Mouse (Mus musculus): ENCODE results near the gene Cox8b. TPM values are rescaled to one million over a fixed set of nuclear protein-coding genes. Genes with fewer than 3 reads are reported as not detected.

Gene Cox8b
- 0.91 TPM in 1 of 2 replicates, not detected in the other for polyA plus RNA-seq (2015; fragmentation: Nextera tagmentation; extraction: Ambion mirVana)

DNA sequence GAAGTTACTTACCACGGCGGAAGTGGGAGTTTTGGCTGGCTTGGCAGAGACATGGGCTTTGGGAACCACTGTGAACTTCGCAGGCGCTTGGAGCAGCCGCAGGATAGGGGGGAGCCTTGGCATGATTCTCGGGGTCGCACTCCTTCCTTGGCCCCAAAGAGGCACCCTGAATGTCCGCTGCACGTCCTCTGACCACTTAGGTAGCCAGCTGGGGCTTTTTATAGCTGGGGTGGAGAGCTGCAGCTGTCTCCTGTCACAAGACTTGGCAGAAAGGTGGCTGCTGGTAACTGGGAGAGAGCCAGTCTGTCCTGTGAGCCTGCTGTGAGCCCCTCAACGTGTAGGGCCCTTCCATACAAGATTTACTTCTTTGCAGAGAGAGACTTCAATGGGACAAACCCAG, at the start of gene Cox8b:
Gene Cox8b (minus strand): TSS at position 227 of the 400 bp plus-strand sequence.
- 74% methylated on average over 10 of the region's 10 CpGs for WGBS
- no peak for ATAC-seq (ENCODE audit: low read depth)

DNA sequence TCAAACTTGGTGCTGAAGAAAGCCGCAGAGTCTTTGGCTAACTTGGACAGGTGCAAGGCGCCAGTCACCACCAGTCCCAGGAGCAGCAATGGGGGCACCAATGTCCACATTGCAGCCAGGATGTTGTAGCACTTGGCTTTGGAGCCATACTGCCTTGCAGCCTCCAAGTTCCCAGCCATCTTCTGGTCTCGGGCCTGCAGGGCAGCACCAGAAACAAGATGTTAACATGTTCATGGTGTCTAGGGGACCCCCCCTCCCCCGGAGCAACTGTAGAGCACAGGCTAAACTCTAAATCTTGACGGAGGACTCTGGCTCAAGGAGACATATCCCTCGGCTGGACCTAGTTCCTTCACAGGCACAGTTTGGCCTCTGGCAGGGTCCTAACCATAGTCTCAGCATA, 49.0 kb upstream of the Cox8b start:
- H3K9me3 ChIP-seq: no peaks in the 10 kb centered on the region
- no peaks in the 10 kb centered on the region for H3K27me3 ChIP-seq
- H3K36me3 ChIP-seq: no peaks in the 10 kb centered on the region
- no peak overlapping the region for H3K4me3 ChIP-seq
- H3K9ac ChIP-seq: no peak overlapping the region
- 90% methylated on average over 6 of the region's 6 CpGs for WGBS
- no peak for ATAC-seq (ENCODE audit: low read depth)
- no peak overlapping the region for H3K4me2 ChIP-seq
- peaks cover 25% of the 10 kb centered on the region for H3K4me1 ChIP-seq (replicated peaks)
- H3K27ac ChIP-seq (replicated peaks): no peak overlapping the region

More for the DNA sequence above, at the start of gene Cox8b:
- H3K4me1 ChIP-seq (replicated peaks): peaks cover 7% of the 10 kb centered on the region; the same call in 1 of the 2 replicates
- H3K4me2 ChIP-seq: no peak within 1 kb of the TSS
- H3K9ac ChIP-seq: no peak within 1 kb of the TSS
- H3K36me3 ChIP-seq: peaks cover 44% of the 10 kb centered on the region
- H3K4me3 ChIP-seq: no peak within 1 kb of the TSS
- no peaks in the 10 kb centered on the region for H3K9me3 ChIP-seq
- H3K27ac ChIP-seq (replicated peaks): no peak within 1 kb of the TSS
- no peaks in the 10 kb centered on the region for H3K27me3 ChIP-seq

DNA sequence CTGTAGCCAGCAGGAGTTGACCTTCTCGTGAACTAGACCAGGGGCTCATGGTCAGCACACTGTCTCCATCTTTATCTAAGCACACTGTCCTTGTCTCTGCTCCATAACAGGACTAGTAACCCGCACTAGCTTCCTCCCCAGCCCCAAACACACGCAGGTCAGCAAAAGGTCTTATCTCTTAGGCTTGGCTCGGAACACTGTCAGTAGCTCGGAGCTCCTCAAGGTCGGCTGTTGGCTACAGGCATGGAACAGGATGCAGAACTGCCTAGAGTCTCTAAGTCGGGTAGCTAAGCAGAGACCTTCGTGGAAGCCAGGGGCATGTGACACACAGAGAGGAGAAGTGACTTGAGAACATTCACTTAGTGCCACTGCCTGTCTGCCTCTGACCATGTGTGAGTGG, 47.9 kb upstream of the Cox8b start:
- H3K27ac ChIP-seq (replicated peaks): no peak overlapping the region
- no peak overlapping the region for H3K9ac ChIP-seq
- H3K36me3 ChIP-seq: no peaks in the 10 kb centered on the region
- ATAC-seq (ENCODE audit: low read depth): no peak
- no peaks in the 10 kb centered on the region for H3K27me3 ChIP-seq
- H3K4me3 ChIP-seq: no peak overlapping the region
- 94% methylated on average over 8 of the region's 8 CpGs for WGBS
- H3K9me3 ChIP-seq: no peaks in the 10 kb centered on the region
- H3K4me1 ChIP-seq (replicated peaks): peaks cover 18% of the 10 kb centered on the region
- no peak overlapping the region for H3K4me2 ChIP-seq

DNA sequence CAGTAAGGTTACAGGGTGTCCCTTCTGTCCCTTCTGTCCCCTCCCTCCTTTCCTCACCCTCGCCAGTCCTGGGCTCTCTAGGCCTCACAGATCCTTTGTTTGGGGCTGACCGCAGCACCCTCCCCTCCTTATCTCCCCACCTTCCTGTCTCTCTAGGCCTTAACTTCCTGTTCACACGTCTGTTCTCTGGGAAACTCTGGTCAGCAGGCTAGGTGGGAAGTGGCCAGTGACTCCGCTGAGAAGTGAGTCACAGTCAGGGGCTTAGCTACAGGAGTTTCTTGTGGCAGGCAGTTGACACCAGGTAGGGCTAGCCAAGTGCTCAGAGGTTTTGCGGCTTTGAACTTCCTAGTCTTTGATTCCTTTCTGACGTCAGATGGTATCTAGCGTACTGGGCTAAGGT, 46.7 kb upstream of the Cox8b start:
- no peak overlapping the region for H3K9ac ChIP-seq
- no peak overlapping the region for H3K4me3 ChIP-seq
- H3K4me1 ChIP-seq (replicated peaks): peaks cover 24% of the 10 kb centered on the region
- WGBS: 72% methylated on average over 7 of the region's 7 CpGs
- H3K27ac ChIP-seq (replicated peaks): no peak overlapping the region
- no peaks in the 10 kb centered on the region for H3K9me3 ChIP-seq
- no peak for ATAC-seq (ENCODE audit: low read depth)
- H3K4me2 ChIP-seq: no peak overlapping the region
- H3K36me3 ChIP-seq: no peaks in the 10 kb centered on the region
- H3K27me3 ChIP-seq: 0 out of 2 replicates have a peak, but pooled peaks cover 4% of the 10 kb centered on the region

DNA sequence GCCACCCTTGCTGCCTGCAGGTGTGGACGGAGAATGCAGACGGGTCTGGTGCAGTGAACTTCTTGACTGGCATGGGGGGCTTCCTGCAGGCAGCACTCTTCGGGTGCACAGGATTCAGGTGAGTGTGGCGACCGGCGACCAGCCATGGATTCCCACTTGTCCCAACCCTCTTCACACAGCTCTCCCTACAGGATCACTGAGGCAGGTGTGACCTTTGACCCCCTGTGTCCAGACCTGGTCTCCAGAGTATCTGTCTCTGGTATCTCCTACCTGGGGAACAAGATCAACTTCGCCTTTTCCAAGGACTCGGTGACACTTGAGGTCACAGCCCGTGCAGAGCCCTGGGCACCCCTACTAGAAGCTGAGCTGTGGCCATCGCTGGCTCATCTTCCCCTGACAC, 46.1 kb upstream of the Cox8b start:
- ATAC-seq (ENCODE audit: low read depth): no peak
- no peak overlapping the region for H3K4me3 ChIP-seq
- 0 out of 2 replicates have a peak, but pooled peaks cover 4% of the 10 kb centered on the region for H3K27me3 ChIP-seq
- no peaks in the 10 kb centered on the region for H3K36me3 ChIP-seq
- no peak overlapping the region for H3K27ac ChIP-seq (replicated peaks)
- H3K9me3 ChIP-seq: no peaks in the 10 kb centered on the region
- 94% methylated on average over 10 of the region's 10 CpGs for WGBS
- H3K4me2 ChIP-seq: no peak overlapping the region
- peaks cover 26% of the 10 kb centered on the region for H3K4me1 ChIP-seq (replicated peaks)
- no peak overlapping the region for H3K9ac ChIP-seq

DNA sequence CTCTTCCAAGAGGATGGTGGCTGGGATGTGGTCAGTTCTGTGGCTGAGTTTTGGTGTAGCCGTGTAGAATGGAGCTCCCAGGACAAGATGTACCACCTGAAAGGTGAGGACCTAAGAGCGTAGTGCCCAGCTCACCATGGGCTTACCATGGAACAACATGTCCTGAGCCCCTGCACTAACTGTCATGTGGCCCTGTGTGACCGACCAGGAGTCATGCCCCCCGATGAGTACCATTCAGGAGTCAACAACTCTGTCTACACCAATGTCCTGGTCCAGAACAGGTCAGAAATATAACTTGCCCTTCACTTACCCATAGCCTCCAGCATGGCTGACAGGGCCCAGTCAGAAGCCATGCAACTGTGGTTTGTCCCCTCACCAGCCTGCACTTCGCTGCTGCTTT, 45.0 kb upstream of the Cox8b start:
- H3K9ac ChIP-seq: no peak overlapping the region
- H3K27me3 ChIP-seq: 0 out of 2 replicates have a peak, but pooled peaks cover 4% of the 10 kb centered on the region
- no peak for ATAC-seq (ENCODE audit: low read depth)
- H3K36me3 ChIP-seq: no peaks in the 10 kb centered on the region
- H3K4me1 ChIP-seq (replicated peaks): peaks cover 20% of the 10 kb centered on the region
- H3K4me2 ChIP-seq: no peak overlapping the region
- no peaks in the 10 kb centered on the region for H3K9me3 ChIP-seq
- no peak overlapping the region for H3K27ac ChIP-seq (replicated peaks)
- no peak overlapping the region for H3K4me3 ChIP-seq
- 94% methylated on average over 5 of the region's 5 CpGs for WGBS

DNA sequence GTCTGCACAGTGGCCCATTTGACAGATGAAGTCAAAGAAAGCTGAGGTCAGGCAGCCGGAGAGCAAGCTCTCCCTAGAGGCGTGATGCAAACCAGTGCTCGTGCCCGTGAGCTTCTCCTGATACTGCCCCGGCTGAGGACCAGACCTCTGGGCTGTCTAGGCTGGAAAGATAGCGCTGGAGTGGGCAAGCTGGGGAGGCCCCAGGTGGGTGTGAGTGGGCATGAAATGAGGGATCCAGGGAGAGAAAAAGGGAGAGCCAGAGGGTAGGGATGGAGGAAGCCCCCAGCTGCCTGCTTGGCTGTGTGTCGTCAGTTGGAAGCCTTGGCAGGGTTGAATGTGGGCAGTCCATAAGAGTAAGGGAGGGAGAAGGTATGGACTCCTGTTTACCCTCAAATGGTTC, 44.0 kb upstream of the Cox8b start:
- WGBS: 89% methylated on average over 7 of the region's 7 CpGs
- no peak overlapping the region for H3K9ac ChIP-seq

DNA sequence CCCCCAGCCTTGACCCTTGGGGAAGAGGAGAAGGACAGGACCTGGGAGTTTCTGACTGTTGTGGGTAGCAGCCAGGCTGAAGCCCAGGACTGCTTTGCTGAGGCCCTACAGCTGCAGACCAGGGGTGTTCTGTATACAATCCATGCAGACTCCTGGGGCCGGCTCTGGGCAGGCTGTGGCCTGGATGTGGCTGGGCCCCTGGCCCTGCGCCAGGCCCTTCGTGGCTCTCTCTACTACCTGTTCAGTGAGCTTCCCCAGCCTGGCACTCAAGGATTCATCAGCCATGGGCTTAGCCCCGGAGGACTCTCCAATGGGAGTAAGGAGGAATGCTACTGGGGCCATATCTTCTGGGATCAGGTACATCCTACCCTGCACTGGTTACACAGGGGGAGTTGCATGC, 43.1 kb upstream of the Cox8b start:
- H3K9ac ChIP-seq: no peak overlapping the region
- 0 out of 2 replicates have a peak, but pooled peaks cover 4% of the 10 kb centered on the region for H3K27me3 ChIP-seq
- no peaks in the 10 kb centered on the region for H3K36me3 ChIP-seq
- H3K9me3 ChIP-seq: no peaks in the 10 kb centered on the region
- H3K4me2 ChIP-seq: no peak overlapping the region
- H3K27ac ChIP-seq (replicated peaks): no peak overlapping the region
- 90% methylated on average over 4 of the region's 4 CpGs for WGBS
- H3K4me3 ChIP-seq: no peak overlapping the region
- peaks cover 30% of the 10 kb centered on the region for H3K4me1 ChIP-seq (replicated peaks)
- ATAC-seq (ENCODE audit: low read depth): no peak

More for the DNA sequence above, 44.0 kb upstream of the Cox8b start:
- Histone ChIP-seq H3K9me3 (no peaks in the 10 kb centered on the region), H3K36me3 (no peaks in the 10 kb centered on the region), H3K27me3 (0 out of 2 replicates have a peak, but pooled peaks cover 4% of the 10 kb centered on the region), H3K4me1 (replicated peaks) (peaks cover 28% of the 10 kb centered on the region), H3K4me3 (no peak overlapping the region), H3K27ac (replicated peaks) (no peak overlapping the region), H3K4me2 (no peak overlapping the region)
- ATAC-seq (ENCODE audit: low read depth): no peak

DNA sequence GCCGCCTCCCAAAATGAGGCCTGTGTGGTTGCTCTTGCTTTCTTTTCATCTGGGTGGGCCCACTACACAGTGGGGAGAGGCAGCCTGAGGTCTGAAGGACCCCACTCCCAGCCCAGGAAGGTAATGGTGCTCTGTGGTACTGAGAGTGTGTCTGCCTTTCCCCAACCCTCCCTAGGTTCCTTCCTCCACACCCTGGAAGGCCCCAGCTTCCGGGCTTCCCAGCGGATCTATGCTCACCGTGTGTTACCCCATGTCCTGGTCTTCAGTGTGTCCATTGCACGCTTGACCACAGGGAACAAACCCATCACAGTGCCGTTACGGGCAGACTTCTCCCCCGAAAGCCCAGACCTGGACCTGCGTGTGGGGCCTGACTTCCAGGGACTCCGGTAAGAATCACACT, 42.6 kb upstream of the Cox8b start:
- 92% methylated on average over 10 of the region's 10 CpGs for WGBS
- Histone ChIP-seq H3K4me1 (replicated peaks) (peaks cover 30% of the 10 kb centered on the region), H3K27me3 (0 out of 2 replicates have a peak, but pooled peaks cover 4% of the 10 kb centered on the region), H3K9me3 (no peaks in the 10 kb centered on the region), H3K4me3 (no peak overlapping the region), H3K36me3 (no peaks in the 10 kb centered on the region), H3K4me2 (peak overlapping the region; percentile 54; the same call in 1 of the 2 replicates), H3K9ac (no peak overlapping the region), H3K27ac (replicated peaks) (no peak overlapping the region)
- ATAC-seq (ENCODE audit: low read depth): no peak

DNA sequence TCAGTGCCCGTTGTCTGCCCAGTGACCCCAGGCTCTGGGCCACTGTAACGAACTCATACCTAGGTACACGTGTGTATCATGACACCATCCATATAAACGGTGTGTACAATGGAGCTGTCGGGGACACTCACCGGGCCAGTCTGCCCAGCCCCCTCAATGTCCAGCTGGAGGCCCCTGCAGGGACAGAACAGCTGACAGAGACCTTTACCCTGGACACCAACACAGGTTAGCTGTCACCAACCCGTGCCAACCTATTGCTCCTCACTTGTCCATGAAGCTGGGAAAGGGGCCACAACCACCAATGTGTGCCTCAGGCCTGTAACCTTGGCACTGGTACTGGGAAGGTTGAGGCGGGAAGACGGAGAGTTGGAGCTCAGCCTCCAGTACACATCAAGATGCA, 42.1 kb upstream of the Cox8b start:
- H3K36me3 ChIP-seq: no peaks in the 10 kb centered on the region
- H3K4me2 ChIP-seq: peak overlapping the region; percentile 54
- no peaks in the 10 kb centered on the region for H3K9me3 ChIP-seq
- no peak for ATAC-seq (ENCODE audit: low read depth)
- H3K4me1 ChIP-seq (replicated peaks): peaks cover 30% of the 10 kb centered on the region
- H3K4me3 ChIP-seq: peak overlapping the region; percentile 40
- no peak overlapping the region; the same call in 1 of the 2 replicates for H3K27ac ChIP-seq (replicated peaks)
- 62% methylated on average over 9 of the region's 9 CpGs for whole genome bisulfite sequencing
- H3K27me3 ChIP-seq: 0 out of 2 replicates have a peak, but pooled peaks cover 4% of the 10 kb centered on the region
- H3K9ac ChIP-seq: peak overlapping the region; percentile 71

DNA sequence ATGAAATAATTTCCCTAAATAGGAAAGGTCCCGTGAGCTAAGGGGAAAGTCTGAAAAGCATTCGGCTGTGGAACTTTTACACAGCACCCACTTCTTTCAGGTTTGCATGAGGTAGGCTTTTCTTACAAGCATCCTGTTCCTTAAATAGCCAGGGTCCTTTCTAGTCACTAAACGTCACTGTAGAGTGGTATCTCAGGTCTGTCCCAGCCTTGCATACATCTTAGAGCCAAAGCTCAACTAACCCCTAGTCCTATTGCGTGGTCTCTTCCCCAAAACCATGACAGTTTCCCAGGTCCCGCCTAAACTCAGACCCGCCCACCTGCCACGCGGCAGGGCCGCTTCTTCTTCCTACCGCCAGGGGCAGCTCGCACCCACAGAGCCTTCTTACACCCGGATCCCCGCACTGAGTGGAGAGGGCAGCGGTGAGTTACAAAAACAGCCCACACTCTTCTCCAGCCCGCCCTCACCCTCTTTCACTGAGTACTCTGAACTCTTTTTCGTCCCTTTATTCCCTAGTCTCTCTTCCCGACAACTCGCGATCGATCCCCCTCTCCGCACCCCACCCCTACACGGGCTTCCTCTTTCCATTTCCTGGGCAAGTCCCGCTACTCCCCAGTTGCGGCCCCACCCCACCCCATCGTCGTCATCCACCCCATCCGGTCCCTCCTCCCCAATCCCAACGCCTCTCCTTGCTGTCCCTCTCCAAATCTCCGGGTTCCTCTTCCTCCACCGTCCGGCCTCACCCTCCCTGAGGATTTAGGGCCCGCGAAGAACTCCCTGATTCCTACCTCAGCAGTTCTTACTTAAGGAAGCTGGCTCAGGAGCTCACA, 41.2 kb upstream of the Cox8b start, which contains the start of gene Pgghg:
Gene Pgghg (plus strand): TSS at position 170 of the 830 bp plus-strand sequence.
- Histone ChIP-seq H3K27ac (replicated peaks) (peak within 1 kb of the TSS; percentile 67), H3K4me2 (peak within 1 kb of the TSS; percentile 54), H3K9me3 (no peaks in the 10 kb centered on the region), H3K9ac (peak within 1 kb of the TSS; percentile 71), H3K27me3 (0 out of 2 replicates have a peak, but pooled peaks cover 8% of the 10 kb centered on the region), H3K4me3 (peak within 1 kb of the TSS; percentile 40), H3K4me1 (replicated peaks) (peaks cover 30% of the 10 kb centered on the region), H3K36me3 (no peaks in the 10 kb centered on the region)
- WGBS: 4% methylated on average over 33 of the region's 33 CpGs
- peak; percentile 80 for ATAC-seq (ENCODE audit: low read depth)

DNA sequence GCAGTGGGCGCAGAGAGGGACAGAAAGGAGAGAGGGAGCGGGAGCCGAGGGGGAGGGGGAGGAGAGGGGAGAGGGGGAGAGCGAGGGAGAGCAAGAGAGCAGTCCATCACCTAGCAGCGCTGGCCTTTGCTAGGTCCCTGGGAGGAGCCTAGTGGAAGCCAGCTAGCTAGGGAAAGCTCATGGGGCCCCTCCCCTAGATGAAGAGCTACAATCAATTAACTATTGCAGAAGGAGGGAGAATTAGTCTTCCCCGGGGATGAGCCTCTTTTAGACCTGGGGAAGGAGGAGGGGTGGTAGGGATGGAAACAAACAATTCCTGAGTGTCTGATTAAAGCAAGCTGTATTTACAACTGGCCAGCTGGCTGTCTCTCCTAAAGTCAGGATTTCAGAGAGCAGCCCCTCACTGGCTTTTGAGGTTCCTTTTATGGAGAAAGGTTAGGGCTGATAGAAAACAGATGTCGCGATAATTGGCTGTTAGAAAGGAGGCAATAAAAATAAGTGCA, 39.5 kb upstream of the Cox8b start:
- H3K4me3 ChIP-seq: no peak overlapping the region
- no peaks in the 10 kb centered on the region for H3K36me3 ChIP-seq
- ATAC-seq (ENCODE audit: low read depth): peak; percentile 60
- peak overlapping the region; percentile 24 for H3K4me2 ChIP-seq
- 0 out of 2 replicates have a peak, but pooled peaks cover 11% of the 10 kb centered on the region for H3K27me3 ChIP-seq
- peaks cover 30% of the 10 kb centered on the region for H3K4me1 ChIP-seq (replicated peaks)
- peak overlapping the region; percentile 42 for H3K27ac ChIP-seq (replicated peaks)
- WGBS: 1% methylated on average over 8 of the region's 8 CpGs
- H3K9me3 ChIP-seq: no peaks in the 10 kb centered on the region
- peak overlapping the region; percentile 17; the same call in 1 of the 2 replicates for H3K9ac ChIP-seq

Data from neural tube, embryonic 13.5 days (tissue).